Mouse (Mus musculus) brown adipose tissue, adult 24 weeks (tissue): ENCODE data around the gene BC030867. TPM values are rescaled to one million over a fixed set of nuclear protein-coding genes. Genes with fewer than 3 reads are reported as not detected.
A peak's percentile ranks its signal among the peaks of the same experiment; 100 is the strongest.
"Not testable (repeated sequence)": the region's sequence is repeated elsewhere in the genome, so short reads cannot be mapped to it uniquely, and the experiment has no call there.

ENCODE experiments used
- H3K27ac ChIP-seq: fragments of 200-500 bp; replicated peaks from 2 replicates; pipeline ENCODE4 v1.5.1; 2012; ENCODE audit warnings: low read depth, mild to moderate bottlenecking, low read length
- H3K4me1 ChIP-seq: fragments of 200-500 bp; 2 replicates; pipeline ENCODE4 v1.6.1; 2012; ENCODE audit warnings: low read length, mixed read lengths; ENCODE audit not compliant: control insufficient read depth, insufficient read depth, insufficient read length
- H3K4me3 ChIP-seq: fragments of 200-500 bp; 2 replicates; pipeline ENCODE4 v1.5.1; 2012; ENCODE audit warnings: low read depth, mild to moderate bottlenecking, low read length, moderate library complexity; ENCODE audit not compliant: insufficient read depth
- polyA plus RNA-seq: library from polyadenylated mRNA; stranded (reverse); fragments of >200 nt; gene quantifications from 2 replicates; pipeline ENCODE4 v1.2.4, GENCODE M21; 2012; ENCODE audit not compliant: missing spikeins, insufficient read depth, insufficient read length

BC030867 gene
- polyA plus RNA-seq, 1 experiment, result not detected

DNA sequence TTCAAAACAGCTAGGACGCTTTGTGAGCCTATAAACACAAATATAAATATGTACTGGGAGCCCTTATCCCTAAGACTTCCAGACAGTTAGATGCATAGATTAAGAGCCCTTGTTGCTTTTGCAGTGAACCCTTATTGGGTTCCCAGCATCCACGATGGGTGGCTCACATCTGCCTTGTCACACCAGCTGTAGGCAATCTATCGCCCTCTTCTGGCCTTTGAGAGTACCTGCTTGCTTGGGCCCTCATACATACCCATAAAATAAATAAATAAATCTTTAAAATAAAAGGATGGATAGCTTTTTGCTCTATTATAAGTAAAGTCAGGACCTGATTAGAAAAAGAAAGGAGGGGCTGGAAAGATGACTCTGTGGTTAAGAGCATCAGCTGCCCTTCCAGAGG lies 9.8 kb downstream of the BC030867 start:
- Histone ChIP-seq H3K4me1 (no peaks in the 10 kb centered on the region), H3K4me3 (no peak overlapping the region), H3K27ac (no peak overlapping the region)

DNA sequence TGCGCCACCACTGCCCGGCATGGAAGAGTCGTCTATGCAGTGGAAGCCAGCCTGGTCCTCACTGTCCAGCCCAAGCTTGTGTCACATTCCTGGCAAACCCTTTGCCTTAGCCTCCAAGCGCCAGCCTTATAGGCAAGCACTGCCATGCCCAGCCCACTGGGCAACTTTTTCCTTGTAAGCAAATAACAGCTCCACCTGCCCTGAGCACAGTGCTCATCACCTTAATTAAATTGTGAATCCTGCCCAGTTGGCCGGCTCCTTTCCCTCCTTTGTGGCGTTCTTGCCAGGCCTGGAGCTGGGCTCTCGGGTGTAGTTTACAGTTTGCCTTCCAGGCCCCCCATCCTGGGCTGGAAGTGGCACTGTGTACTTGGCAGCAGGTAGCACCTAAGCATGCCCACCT lies 14.5 kb downstream of the BC030867 start:
- no peak overlapping the region for H3K4me3 ChIP-seq
- H3K27ac ChIP-seq, result no peak overlapping the region
- 0 out of 2 replicates have a peak, but pooled peaks cover 2% of the 10 kb centered on the region for H3K4me1 ChIP-seq

- no peak overlapping the region for H3K4me3 ChIP-seq
- H3K4me1 ChIP-seq, result 0 out of 2 replicates have a peak, but pooled peaks cover 2% of the 10 kb centered on the region
- no peak overlapping the region for H3K27ac ChIP-seq
Measured at GRCm38 (mm10) chr11:102265816-102266215, 17.1 kb downstream of the BC030867 start.

- H3K27ac ChIP-seq, result no peak overlapping the region
- H3K4me1 ChIP-seq, result 0 out of 2 replicates have a peak, but pooled peaks cover 2% of the 10 kb centered on the region
- no peak overlapping the region for H3K4me3 ChIP-seq
Measured at GRCm38 (mm10) chr11:102266631-102267355, 18.1 kb downstream of the BC030867 start.

- Histone ChIP-seq H3K27ac (no peak overlapping the region), H3K4me3 (0 out of 2 replicates have a peak overlapping the region, but pooled peaks have one; percentile 15), H3K4me1 (0 out of 2 replicates have a peak, but pooled peaks cover 2% of the 10 kb centered on the region)
Measured at GRCm38 (mm10) chr11:102267480-102267879, 18.8 kb downstream of the BC030867 start.

DNA sequence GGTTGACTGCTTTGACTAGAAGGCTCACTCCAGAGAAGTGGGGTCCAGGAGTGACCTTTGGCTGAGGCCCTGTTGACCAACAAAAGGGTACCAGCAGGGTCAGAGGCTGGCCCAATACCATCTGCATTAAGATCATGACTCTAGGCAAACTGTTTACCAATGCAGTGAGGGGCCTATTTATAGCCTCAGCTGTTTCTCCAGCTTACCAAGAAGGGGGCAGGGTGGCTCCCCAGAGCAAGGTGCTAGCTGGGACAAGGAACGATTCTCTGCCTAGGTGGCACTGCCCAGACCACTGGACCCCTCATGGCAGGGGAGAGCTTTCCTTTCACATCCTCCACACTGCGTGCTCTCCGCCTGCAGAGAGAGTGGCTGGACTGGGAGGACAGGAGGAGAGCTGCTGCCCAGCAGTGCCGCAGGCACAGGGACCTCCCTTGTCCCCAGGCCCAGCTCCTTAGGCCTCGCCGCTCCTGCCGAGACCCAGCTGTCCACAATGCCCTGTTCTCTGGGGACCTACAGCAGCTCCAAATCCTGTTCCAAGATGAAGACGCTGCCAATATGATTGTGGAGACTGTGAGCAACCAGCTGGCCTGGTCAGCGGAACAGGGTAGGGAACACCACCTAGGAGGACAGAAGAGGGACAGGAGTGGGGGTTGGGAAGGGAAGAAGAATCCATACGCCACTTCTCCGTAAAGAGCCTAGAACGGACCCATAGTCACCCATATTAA lies 20.0 kb downstream of the BC030867 start, which contains the start of gene Asb16:
Asb16 (plus strand) TSS at position 224 of the 725 bp plus-strand sequence.
- Histone ChIP-seq H3K4me3 (no peak within 1 kb of the TSS), H3K27ac (no peak within 1 kb of the TSS), H3K4me1 (0 out of 2 replicates have a peak, but pooled peaks cover 2% of the 10 kb centered on the region)

- no peak overlapping the region for H3K27ac ChIP-seq
- H3K4me3 ChIP-seq, result peak overlapping the region; percentile 23; the same call in 1 of the 2 replicates
- peaks cover 3% of the 10 kb centered on the region; the same call in 1 of the 2 replicates for H3K4me1 ChIP-seq
Measured at GRCm38 (mm10) chr11:102276411-102276915, 27.8 kb downstream of the BC030867 start.

- Histone ChIP-seq H3K4me1 (peaks cover 3% of the 10 kb centered on the region; the same call in 1 of the 2 replicates), H3K4me3 (no peak overlapping the region), H3K27ac (no peak overlapping the region)
Measured at GRCm38 (mm10) chr11:102277754-102278153, 29.1 kb downstream of the BC030867 start.

GRCm38 (mm10) chr11:102279595-102279994 lies 30.9 kb downstream of the BC030867 start:
- Histone ChIP-seq H3K4me1 (peaks cover 3% of the 10 kb centered on the region; the same call in 1 of the 2 replicates), H3K27ac (no peak overlapping the region), H3K4me3 (no peak overlapping the region)

DNA sequence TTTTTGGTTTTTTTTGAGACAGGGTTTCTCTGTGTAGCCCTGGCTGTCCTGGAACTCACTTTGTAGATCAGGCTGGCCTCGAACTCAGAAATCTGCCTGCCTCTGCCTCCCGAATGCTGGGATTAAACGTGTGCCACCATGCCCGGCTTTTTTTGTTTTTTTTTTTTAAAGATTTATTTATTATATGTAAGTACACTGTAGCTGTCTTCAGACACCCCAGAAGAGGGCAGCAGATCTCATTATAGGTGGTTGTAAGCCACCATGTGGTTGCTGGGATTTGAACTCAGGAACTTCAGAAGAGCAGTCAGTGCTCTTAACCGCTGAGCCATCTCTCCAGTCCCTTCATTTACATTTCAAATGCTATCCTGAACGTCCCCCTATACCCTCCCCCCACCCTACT lies 31.6 kb downstream of the BC030867 start:
- H3K27ac ChIP-seq, H3K4me1 ChIP-seq, H3K4me3 ChIP-seq: not testable (repeated sequence)

DNA sequence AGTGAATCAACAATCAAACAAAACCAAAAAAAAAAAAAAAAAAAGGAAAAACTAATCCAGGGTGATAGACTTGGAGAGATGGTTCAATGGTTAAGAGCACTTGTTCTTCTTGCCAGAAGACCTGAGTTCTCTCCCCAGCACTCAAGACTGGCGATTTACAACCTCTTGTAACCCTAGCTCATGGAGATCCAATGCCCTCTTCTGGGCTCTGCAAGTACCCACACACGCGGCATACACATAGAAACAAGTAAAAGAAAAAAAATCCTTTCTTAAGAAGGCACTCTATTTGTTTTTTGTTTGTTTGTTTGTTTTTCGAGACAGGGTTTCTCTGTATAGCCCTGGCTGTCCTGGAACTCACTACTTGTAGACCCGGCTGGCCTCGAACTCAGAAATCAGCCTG lies 35.2 kb downstream of the BC030867 start:
- H3K27ac ChIP-seq, result 0 out of 2 replicates have a peak overlapping the region, but pooled peaks have one; percentile 23
- H3K4me3 ChIP-seq, result no peak overlapping the region
- H3K4me1 ChIP-seq, result no peaks in the 10 kb centered on the region

GRCm38 (mm10) chr11:102284501-102285094 lies 35.9 kb downstream of the BC030867 start, which contains the start of gene Tmub2:
TSS of gene Tmub2 (plus strand) at chr11:102284931.
- Histone ChIP-seq H3K4me3 (peak within 1 kb of the TSS; percentile 80), H3K4me1 (no peaks in the 10 kb centered on the region), H3K27ac (peak within 1 kb of the TSS; percentile 95)

DNA sequence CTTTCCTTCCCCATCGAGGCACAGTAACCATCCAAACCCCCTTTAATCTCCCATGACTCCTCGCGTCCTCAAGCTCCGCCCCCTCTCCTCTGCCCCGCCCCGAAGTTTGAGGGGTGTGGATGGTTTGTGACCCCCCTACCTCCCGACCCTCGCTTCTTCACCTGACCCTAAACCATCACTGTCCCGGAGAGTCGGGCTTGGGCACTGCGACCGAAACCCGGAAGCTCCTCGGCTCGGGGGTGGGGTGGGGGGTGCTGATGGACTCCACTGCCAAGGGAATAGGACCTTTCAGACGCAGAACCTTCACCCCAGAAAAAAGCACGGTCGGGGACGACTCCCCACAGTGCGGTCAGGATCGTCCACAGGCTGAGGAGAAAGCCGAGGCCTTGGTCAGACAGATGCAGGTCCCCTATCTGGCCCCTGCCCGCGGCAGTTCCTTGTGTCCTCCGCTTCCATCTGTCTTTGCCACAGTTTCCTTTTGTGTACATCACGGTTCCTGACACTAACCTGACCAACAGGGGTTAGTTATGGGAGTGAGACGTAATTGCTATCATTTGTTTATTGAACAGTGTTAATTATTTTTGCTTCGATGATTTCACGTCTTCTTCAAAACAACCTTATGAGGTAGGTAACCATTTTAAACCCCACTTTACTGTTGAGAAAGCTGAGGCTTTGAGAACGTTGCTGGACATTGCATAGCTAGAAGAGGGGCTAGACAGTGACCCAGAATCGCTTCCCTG lies 36.6 kb downstream of the BC030867 start:
- Histone ChIP-seq H3K4me3 (peak overlapping the region; percentile 80), H3K27ac (peak overlapping the region; percentile 95), H3K4me1 (no peaks in the 10 kb centered on the region)

DNA sequence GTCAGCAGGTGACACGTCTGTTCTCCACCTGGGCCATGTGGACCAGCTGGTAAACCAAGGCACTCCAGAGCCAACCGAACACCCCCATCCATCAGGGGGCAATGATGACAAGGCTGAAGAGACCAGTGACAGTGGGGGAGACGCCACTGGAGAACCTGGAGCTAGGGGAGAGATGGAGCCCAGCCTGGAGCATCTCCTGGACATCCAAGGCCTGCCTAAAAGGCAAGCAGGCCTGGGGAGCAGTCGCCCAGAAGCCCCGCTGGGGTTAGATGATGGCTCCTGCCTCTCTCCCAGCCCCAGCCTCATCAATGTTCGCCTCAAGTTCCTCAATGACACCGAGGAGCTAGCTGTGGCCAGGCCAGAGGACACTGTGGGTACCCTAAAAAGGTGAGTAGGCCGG lies 38.8 kb downstream of the BC030867 start:
- Histone ChIP-seq H3K4me3 (no peak overlapping the region), H3K4me1 (no peaks in the 10 kb centered on the region), H3K27ac (no peak overlapping the region)
